Mouse (Mus musculus) kidney, adult 2 months (tissue): ENCODE measurements around the gene Lrrc73. TPM values are rescaled to one million over a fixed set of nuclear protein-coding genes. Genes with fewer than 3 reads are reported as not detected.
A peak's percentile ranks its signal among the peaks of the same experiment; 100 is the strongest.

Source experiments
- DNase-seq: peaks from one replicate; pipeline ENCODE4 v3.0.0; 2021
- H3K27ac ChIP-seq: fragments of 200-500 bp; 2 replicates; pipeline ENCODE4 v1.5.1; 2012; ENCODE audit warnings: low read depth, low read length, control low read depth, inconsistent platforms; ENCODE audit not compliant: insufficient read depth
- H3K27me3 ChIP-seq: fragments of 200-500 bp; replicated peaks from 2 replicates; pipeline ENCODE4 v1.6.1; 2012; ENCODE audit warnings: mild to moderate bottlenecking, moderate library complexity, low read length, inconsistent platforms; ENCODE audit not compliant: control insufficient read depth, insufficient read depth
- H3K36me3 ChIP-seq: fragments of 200-500 bp; 2 replicates; pipeline ENCODE4 v1.6.1; 2012; ENCODE audit warnings: mild to moderate bottlenecking, moderate library complexity, low read length, inconsistent platforms; ENCODE audit not compliant: control insufficient read depth, insufficient read depth
- H3K4me1 ChIP-seq: fragments of 200-500 bp; 2 replicates; pipeline ENCODE4 v1.6.1; 2011; ENCODE audit warnings: low read length; ENCODE audit not compliant: control insufficient read depth, insufficient read depth
- H3K4me3 ChIP-seq: fragments of 200-500 bp; 2 replicates; pipeline ENCODE4 v1.5.1; 2011; ENCODE audit warnings: mild to moderate bottlenecking, low read depth, low read length, control low read depth; ENCODE audit not compliant: insufficient read depth
- CTCF ChIP-seq: fragments of 200-500 bp; conservative IDR thresholded peaks from 2 replicates; pipeline ENCODE4 v1.5.1; 2011; ENCODE audit warnings: low read depth, mild to moderate bottlenecking, control low read depth, low read length, moderate library complexity, mixed read lengths; ENCODE audit not compliant: insufficient read depth, insufficient read length
- POLR2A ChIP-seq: fragments of 200-500 bp; IDR thresholded peaks from one replicate; pipeline ENCODE4 v1.6.1; 2011; ENCODE audit warnings: low read depth, low read length, control low read depth
- WGBS: fragments of 180-500 bp; shearing (Covaris S2); methylation state at CpG from one replicate; pipeline ENCODE4 v1.1.7; 2018; 5-methylcytosine and 5-hydroxymethylcytosine counted together
- polyA plus RNA-seq: library from polyadenylated mRNA; depleted of rRNA; stranded (reverse); fragments of >200 nt; gene quantifications from 2 replicates; pipeline ENCODE4 v1.2.3, GENCODE M21; 2012

The Lrrc73 gene
- polyA plus RNA-seq, 1 experiment: 1.1 TPM

GRCm38 (mm10) chr17:46258279-46259053, 5.1 kb downstream of the Lrrc73 start:
- Histone ChIP-seq H3K36me3 (no peaks in the 10 kb centered on the region), H3K4me1 (peaks cover 1% of the 10 kb centered on the region; the same call in 1 of the 2 replicates), H3K27me3 (no peaks in the 10 kb centered on the region), H3K27ac (no peak overlapping the region), H3K4me3 (no peak overlapping the region)
- 69% methylated on average over 30 of the region's 30 CpGs for WGBS
- peak; percentile 58 for DNase-seq
- TF ChIP-seq CTCF (no peak), POLR2A (no peak)

GRCm38 (mm10) chr17:46259675-46260074, 6.3 kb downstream of the Lrrc73 start:
- TF ChIP-seq POLR2A: no peak
- TF ChIP-seq CTCF: no peak
- H3K4me1 ChIP-seq: no peaks in the 10 kb centered on the region
- no peak for DNase-seq
- WGBS: 87% methylated on average over 17 of the region's 17 CpGs
- H3K36me3 ChIP-seq: no peaks in the 10 kb centered on the region; the same call in 1 of the 2 replicates
- no peak overlapping the region for H3K27ac ChIP-seq
- no peak overlapping the region for H3K4me3 ChIP-seq
- H3K27me3 ChIP-seq: no peaks in the 10 kb centered on the region

- WGBS: 83% methylated on average over 5 of the region's 5 CpGs
- Histone ChIP-seq H3K4me3 (no peak overlapping the region), H3K27ac (no peak overlapping the region), H3K27me3 (no peaks in the 10 kb centered on the region), H3K4me1 (0 out of 2 replicates have a peak, but pooled peaks cover 3% of the 10 kb centered on the region), H3K36me3 (no peaks in the 10 kb centered on the region; the same call in 1 of the 2 replicates)
- DNase-seq: no peak
- TF ChIP-seq POLR2A: no peak
- TF ChIP-seq CTCF: no peak
Measured at GRCm38 (mm10) chr17:46262201-46262694, 8.9 kb downstream of the Lrrc73 start.

- H3K4me3 ChIP-seq: no peak overlapping the region
- DNase-seq: no peak
- H3K27me3 ChIP-seq: no peaks in the 10 kb centered on the region
- no peaks in the 10 kb centered on the region; the same call in 1 of the 2 replicates for H3K36me3 ChIP-seq
- H3K4me1 ChIP-seq: 0 out of 2 replicates have a peak, but pooled peaks cover 6% of the 10 kb centered on the region
- WGBS: 64% methylated on average over 12 of the region's 12 CpGs
- H3K27ac ChIP-seq: no peak overlapping the region
- TF ChIP-seq CTCF (no peak), POLR2A (no peak)
Measured at GRCm38 (mm10) chr17:46265502-46265901, 12.2 kb downstream of the Lrrc73 start.

- H3K4me3 ChIP-seq: no peak overlapping the region
- no peaks in the 10 kb centered on the region; the same call in 1 of the 2 replicates for H3K36me3 ChIP-seq
- no peak overlapping the region for H3K27ac ChIP-seq
- 0 out of 2 replicates have a peak, but pooled peaks cover 6% of the 10 kb centered on the region for H3K4me1 ChIP-seq
- WGBS: 20% methylated on average over 14 of the region's 14 CpGs
- peak; percentile 83 for DNase-seq
- no peaks in the 10 kb centered on the region for H3K27me3 ChIP-seq
- TF ChIP-seq POLR2A (no peak), CTCF (peak; percentile 86)
Measured at GRCm38 (mm10) chr17:46265918-46266618, 12.7 kb downstream of the Lrrc73 start.

GRCm38 (mm10) chr17:46266986-46267385, 13.7 kb downstream of the Lrrc73 start:
- no peak for DNase-seq
- Histone ChIP-seq H3K27me3 (no peaks in the 10 kb centered on the region), H3K4me1 (0 out of 2 replicates have a peak, but pooled peaks cover 6% of the 10 kb centered on the region), H3K36me3 (no peaks in the 10 kb centered on the region; the same call in 1 of the 2 replicates), H3K27ac (no peak overlapping the region), H3K4me3 (no peak overlapping the region)
- WGBS: 66% methylated on average over 6 of the region's 6 CpGs
- TF ChIP-seq CTCF (no peak), POLR2A (no peak)

GRCm38 (mm10) chr17:46267511-46267910, 14.2 kb downstream of the Lrrc73 start:
- H3K36me3 ChIP-seq: no peaks in the 10 kb centered on the region; the same call in 1 of the 2 replicates
- no peak for DNase-seq
- TF ChIP-seq POLR2A (no peak), CTCF (no peak)
- H3K27ac ChIP-seq: no peak overlapping the region
- H3K4me1 ChIP-seq: 0 out of 2 replicates have a peak, but pooled peaks cover 6% of the 10 kb centered on the region
- 78% methylated on average over 7 of the region's 7 CpGs for WGBS
- no peak overlapping the region for H3K4me3 ChIP-seq
- no peaks in the 10 kb centered on the region for H3K27me3 ChIP-seq
